Mouse (Mus musculus) bone marrow macrophage, adult 2 months (primary cell): ENCODE measurements around the gene Arhgap30.

Experiments used
- CTCF ChIP-seq: IDR thresholded peaks from 2 replicates; pipeline ENCODE4 v1.5.1; 2012; ENCODE audit warnings: low read depth, mild to moderate bottlenecking, low read length, moderate library complexity
- POLR2A ChIP-seq: IDR thresholded peaks from 2 replicates; pipeline ENCODE4 v1.6.1; 2012; ENCODE audit warnings: mild to moderate bottlenecking, low read depth, low read length, borderline replicate concordance

GRCm38 (mm10) chr1:171379935-171380599, 8.7 kb upstream of the Arhgap30 start:
- peak; percentile 27; the same call in 1 of the 2 replicates for TF ChIP-seq CTCF
- TF ChIP-seq POLR2A = no peak
